9 mouse cellular contexts compared by ENCODE assay signal in the genomic region with DNA sequence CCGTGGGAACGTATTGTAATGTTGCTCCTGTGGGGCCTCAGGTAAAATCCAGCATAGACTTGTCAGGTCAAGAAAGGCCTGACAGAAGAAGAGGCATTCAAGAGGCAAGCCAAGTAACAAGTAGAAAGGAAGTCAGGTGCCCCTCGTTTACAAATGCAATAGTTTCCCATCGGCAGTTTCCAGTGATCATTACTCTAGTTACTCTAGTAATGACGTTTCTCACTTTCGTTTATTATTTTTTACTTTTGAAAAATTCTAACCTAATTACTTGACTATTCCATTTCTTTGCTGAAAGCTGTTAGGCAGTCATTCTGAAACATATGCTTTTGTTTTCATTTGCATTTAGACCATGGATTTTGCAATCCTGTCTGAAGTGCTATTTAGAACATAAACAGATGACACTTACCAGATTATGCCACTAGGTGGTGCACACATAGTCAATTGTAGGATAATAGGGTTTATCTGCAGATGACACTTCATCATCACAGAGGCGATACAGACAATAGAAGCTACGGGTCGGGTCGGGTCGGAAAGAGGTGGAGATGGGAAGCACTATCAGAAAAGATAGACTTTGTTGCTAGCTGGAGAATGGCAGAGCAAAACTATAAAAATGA.
DNase-seq lines count a peak whose midpoint lies in the region; ATAC-seq and TF ChIP-seq lines count a peak whose summit lies in the region.
"Had no signal": no experiment of that assay in that cellular context is flagged by ENCODE, and none has a peak within 500 bp of the region (broad histone marks: within the 10 kb centered on the region; RNA-seq: fewer than 3 reads in every experiment).

No protein-coding gene starts in this region.

- H3K4me2 ChIP-seq in kidney, postnatal 0 days (ENCODE audit: low read length): no peak overlapping the region
- H3K4me2 ChIP-seq in midbrain, postnatal 0 days (ENCODE audit: low read depth, low read length, poor library complexity, severe bottlenecking): no peak overlapping the region

- no peaks in the 10 kb centered on the region for H3K4me1 ChIP-seq in lung, adult 2 months (ENCODE audit: control insufficient read depth, insufficient read depth, low read length)
- H3K4me1 ChIP-seq in kidney, postnatal 0 days (replicated peaks; ENCODE audit: insufficient read depth, low read length): no peaks in the 10 kb centered on the region
- no peaks in the 10 kb centered on the region for H3K4me1 ChIP-seq in midbrain, postnatal 0 days (ENCODE audit: insufficient read depth, low read length)

- H3K27ac ChIP-seq in kidney, postnatal 0 days: no peak overlapping the region
- no peak overlapping the region for H3K27ac ChIP-seq in midbrain, postnatal 0 days (ENCODE audit: low read depth, low read length)
- H3K27ac ChIP-seq: heart, embryonic 13.5 days had no signal

- no peaks in the 10 kb centered on the region for H3K36me3 ChIP-seq in kidney, postnatal 0 days (ENCODE audit: insufficient read depth, low read length)
- H3K36me3 ChIP-seq in midbrain, postnatal 0 days (ENCODE audit: insufficient read depth, low read length): no peaks in the 10 kb centered on the region
- H3K36me3 ChIP-seq: heart, embryonic 13.5 days had no signal

- H3K9me3 ChIP-seq in kidney, postnatal 0 days (replicated peaks; ENCODE audit: low read length): no peaks in the 10 kb centered on the region
- H3K9me3 ChIP-seq in midbrain, postnatal 0 days (ENCODE audit: low read length): no peaks in the 10 kb centered on the region
- H3K9me3 ChIP-seq: heart, embryonic 13.5 days had no signal

- TF ChIP-seq POLR2A in lung, adult 2 months (IDR thresholded peaks at IDR 0.05; ENCODE audit: borderline replicate concordance, extremely low read depth, low read depth, low read length): no peak

- peak; percentile 67 to 78 for DNase-seq in cerebellum, postnatal 10 days
- no peak for DNase-seq in lung, adult 2 months
- DNase-seq in lung, postnatal 4 days: no peak
- DNase-seq in c-Kit-positive CD71-positive TER-119-negative erythroid progenitor cells, embryonic 14.5 days (ENCODE audit: low read depth): peak; percentile 22
- peak; percentile 70 for DNase-seq in kidney, postnatal 0 days (ENCODE audit: low spot score)
- peak; percentile 82 for DNase-seq in midbrain, postnatal 0 days (ENCODE audit: low spot score)
- DNase-seq in right cerebral cortex, postnatal 14 days: no peak

- no peak overlapping the region for H3K9ac ChIP-seq in kidney, postnatal 0 days (ENCODE audit: low read depth, low read length)
- H3K9ac ChIP-seq in midbrain, postnatal 0 days (replicated peaks; ENCODE audit: low read length, poor library complexity, severe bottlenecking): no peak overlapping the region
- H3K9ac ChIP-seq: heart, embryonic 13.5 days had no signal

- no peak overlapping the region for H3K4me3 ChIP-seq in lung, adult 2 months (replicated peaks; ENCODE audit: extremely low read depth, low read depth, low read length)
- no peak overlapping the region for H3K4me3 ChIP-seq in kidney, postnatal 0 days (replicated peaks; ENCODE audit: low read depth, low read length)
- H3K4me3 ChIP-seq in midbrain, postnatal 0 days (ENCODE audit: low read depth, low read length): no peak overlapping the region
- H3K4me3 ChIP-seq: heart, embryonic 13.5 days had no signal

- TF ChIP-seq CTCF in lung, adult 2 months (IDR thresholded peaks at IDR 0.05; ENCODE audit: insufficient read depth, low read length): peak; percentile 22; the same call in 1 of the 2 replicates
- TF ChIP-seq CTCF in kidney, postnatal 0 days (IDR thresholded peaks at IDR 0.05; ENCODE audit: low read depth): peak; percentile 85
- peak; percentile 88 for TF ChIP-seq CTCF in midbrain, postnatal 0 days (IDR thresholded peaks at IDR 0.05)

- ATAC-seq in cerebellum, adult (ENCODE audit: insufficient number of reproducible peaks, low FRiP score, low TSS enrichment): no peak; the same call in 1 of the 2 replicates
- no peak for ATAC-seq in kidney, postnatal 0 days (replicated peaks; ENCODE audit: low FRiP score, low read depth)
- peak; percentile 63; the same call in 1 of the 2 replicates for ATAC-seq in midbrain, postnatal 0 days (ENCODE audit: low FRiP score)

- 49% methylated on average over 11 of the region's 11 CpGs for WGBS in lung, adult 2 months
- 66% methylated on average over 11 of the region's 11 CpGs for WGBS in kidney, postnatal 0 days
- WGBS in midbrain, postnatal 0 days: 57% methylated on average over 11 of the region's 11 CpGs

- H3K27me3 ChIP-seq in kidney, postnatal 0 days (ENCODE audit: insufficient read depth, low read length): no peaks in the 10 kb centered on the region
- no peaks in the 10 kb centered on the region for H3K27me3 ChIP-seq in midbrain, postnatal 0 days (ENCODE audit: insufficient read depth, low read length)
- H3K27me3 ChIP-seq: heart, embryonic 13.5 days had no signal

Comparison
In these comparisons a context has a peak if more than half of its experiments do, and no peak if none do; other contexts are left out.
1. DNase-seq: peak in cerebellum, postnatal 10 days (2 of 2), c-Kit-positive CD71-positive TER-119-negative erythroid progenitor cells, embryonic 14.5 days (single experiment), kidney, postnatal 0 days (single experiment) and midbrain, postnatal 0 days (single experiment); none in lung, adult 2 months (single experiment), lung, postnatal 4 days (0 of 2) and right cerebral cortex, postnatal 14 days (single experiment).
2. CTCF ChIP-seq: peak in every context shown above with its lines; median percentile 88 in midbrain, postnatal 0 days; 85 in kidney, postnatal 0 days; 22 in lung, adult 2 months.